Mouse (Mus musculus): Measurements from ENCODE around the gene Gm6358.
"Not testable (repeated sequence)": the region's sequence is repeated elsewhere in the genome, so short reads cannot be mapped to it uniquely, and the experiment has no call there.

Gene Gm6358

GRCm38 (mm10) chr16:89140551-89140950 is at the start of gene Gm6358:
Gene Gm6358 (plus strand): TSS chr16:89140851.
- no peak for DNase-seq

- no peak for DNase-seq
Observed at GRCm38 (mm10) chr16:89150786-89151185, 10.1 kb downstream of the Gm6358 start, which contains the start of gene Gm10061. Gene Gm10061 (plus strand): TSS chr16:89151086.

- DNase-seq: no peak
Observed at GRCm38 (mm10) chr16:89157652-89158051, 17.0 kb downstream of the Gm6358 start, which contains the start of gene Gm9789. Gene Gm9789 (plus strand): TSS chr16:89157952.

- DNase-seq: not testable (repeated sequence)
Observed at GRCm38 (mm10) chr16:89169190-89169589, 28.5 kb downstream of the Gm6358 start, which contains the start of gene Gm7735. Gene Gm7735 (plus strand): TSS chr16:89169490.

GRCm38 (mm10) chr16:89174435-89174834 is 33.8 kb downstream of the Gm6358 start, which contains the start of gene 1110057P08Rik:
Gene 1110057P08Rik (plus strand): TSS chr16:89174735.
- no peak for DNase-seq

GRCm38 (mm10) chr16:89188621-89189020 is 48.0 kb downstream of the Gm6358 start:
- DNase-seq: no peak

Data from B cell, adult 2 months (primary cell).